Mouse (Mus musculus): Measurements from ENCODE around the gene Igf1.

Gene Igf1

DNA sequence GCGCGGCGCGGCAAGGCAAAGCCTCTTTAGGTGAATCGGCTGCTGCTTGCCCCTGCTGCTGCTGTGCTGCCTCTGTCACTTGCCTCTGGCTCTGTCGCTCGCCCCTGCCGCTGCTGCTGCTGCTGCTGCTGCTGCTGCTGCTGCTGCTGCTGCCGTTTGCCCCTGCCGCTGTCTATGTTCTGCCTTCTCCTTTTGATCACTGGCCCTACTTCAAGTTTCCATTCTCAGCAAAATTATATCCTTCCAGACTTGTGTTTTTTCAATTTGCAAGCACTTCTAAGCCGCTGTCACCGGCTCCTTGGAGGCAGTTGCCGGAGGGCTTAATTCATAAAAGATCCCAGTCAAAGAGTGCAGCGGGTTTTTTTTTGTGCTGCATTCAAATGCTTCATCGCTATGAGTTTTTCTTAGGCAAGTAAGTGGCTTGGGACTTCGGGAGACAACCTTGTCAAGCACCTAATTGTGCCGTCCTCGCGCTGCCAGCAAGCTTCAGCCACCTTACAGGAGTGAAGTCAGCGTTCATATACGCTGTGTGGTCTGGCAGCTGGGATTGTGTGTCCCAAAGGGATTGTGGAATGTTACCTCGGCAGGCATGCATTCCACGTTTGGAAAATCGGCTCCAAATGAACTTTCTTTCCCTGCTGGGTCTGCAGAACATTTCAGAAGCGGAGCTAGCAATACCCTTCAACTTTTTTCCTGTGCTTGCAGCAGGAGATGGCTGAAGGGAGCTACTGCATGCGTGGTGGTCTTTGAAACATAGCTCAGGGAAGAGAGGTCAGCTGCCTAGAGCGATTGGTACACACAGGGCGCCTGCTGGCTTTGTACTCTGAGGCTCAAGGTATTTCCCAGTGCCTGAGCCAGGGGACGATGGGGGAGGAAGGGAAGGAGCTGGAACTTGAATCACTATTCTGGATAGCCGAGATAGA, 2.4 kb downstream of the Igf1 start:
- in situ Hi-C loops (cut with MboI), result loop anchor here (25.0 kb wide), 1 partner anchor 452 kb away; no protein-coding TSS in a partner anchor

DNA sequence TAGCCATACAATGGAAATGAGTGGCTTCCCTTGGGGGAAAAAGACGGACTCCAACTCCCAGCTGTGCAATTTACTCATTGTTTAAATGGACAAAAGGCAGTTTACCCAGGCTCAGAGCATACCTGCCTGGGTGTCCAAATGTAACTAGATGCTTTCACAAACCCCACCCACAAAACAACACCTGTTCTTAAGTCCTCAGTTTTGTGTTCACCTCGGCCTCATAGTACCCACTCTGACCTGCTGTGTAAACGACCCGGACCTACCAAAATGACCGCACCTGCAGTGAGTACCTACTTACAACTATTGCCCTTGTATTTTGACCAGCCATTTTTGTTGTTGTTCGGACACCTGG, 3.0 kb downstream of the Igf1 start:
- in situ Hi-C loops (cut with MboI), result loop anchor here (25.0 kb wide), 1 partner anchor 451 kb away; no protein-coding TSS in a partner anchor

DNA sequence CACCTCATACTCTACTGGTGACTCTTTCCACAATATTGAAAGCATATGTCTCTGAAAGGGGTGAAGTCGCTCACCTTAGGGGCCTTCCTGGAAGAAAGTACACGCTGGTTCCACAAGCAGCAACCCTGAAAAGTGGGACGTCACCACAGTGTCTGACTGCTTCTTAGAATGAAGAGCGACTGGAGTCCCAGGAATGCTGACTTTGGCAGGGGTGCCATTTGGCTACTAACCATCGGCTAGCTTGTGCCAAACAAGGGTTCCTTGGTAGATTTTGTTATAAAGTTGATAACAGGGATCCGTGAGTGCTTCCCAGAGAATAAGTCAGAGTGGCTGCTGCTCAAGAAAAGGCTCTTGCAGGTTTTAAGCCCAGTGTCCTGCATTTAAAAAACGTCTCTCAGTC, 4.8 kb downstream of the Igf1 start:
- in situ Hi-C loops (cut with MboI), result loop anchor here (25.0 kb wide), 1 partner anchor 449 kb away; no protein-coding TSS in a partner anchor

GRCm38 (mm10) chr10:87863326-87863725, 5.3 kb downstream of the Igf1 start:
- in situ Hi-C loops (cut with MboI), result loop anchor here (25.0 kb wide), 1 partner anchor 449 kb away; no protein-coding TSS in a partner anchor

GRCm38 (mm10) chr10:87865712-87866111, 7.6 kb downstream of the Igf1 start:
- in situ Hi-C loops (cut with MboI), result loop anchor here (25.0 kb wide), 1 partner anchor 447 kb away; no protein-coding TSS in a partner anchor

- in situ Hi-C loops (cut with MboI), result loop anchor here (25.0 kb wide), 1 partner anchor 446 kb away; no protein-coding TSS in a partner anchor
Measured at GRCm38 (mm10) chr10:87866448-87866847, 8.4 kb downstream of the Igf1 start.

DNA sequence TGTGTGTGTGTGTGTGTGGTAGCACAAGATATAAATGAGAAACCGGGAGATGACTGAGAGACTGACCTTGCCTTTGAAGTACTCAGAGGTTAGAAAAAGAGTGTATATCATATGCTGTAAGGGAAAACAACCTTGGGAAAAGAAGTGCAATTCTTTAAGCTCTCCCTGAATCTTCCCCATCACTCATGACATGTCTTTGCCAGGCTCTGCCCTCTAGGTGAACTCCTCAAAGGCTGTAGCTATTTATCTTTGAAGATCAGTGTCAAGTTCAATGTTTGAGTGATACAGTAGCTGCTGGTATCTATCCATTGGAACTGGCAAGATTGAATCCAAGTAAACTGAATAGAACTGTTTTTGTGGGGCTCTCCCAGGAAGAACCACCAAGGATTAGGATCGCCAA, 9.2 kb downstream of the Igf1 start:
- in situ Hi-C loops (cut with MboI), result loop anchor here (25.0 kb wide), 1 partner anchor 445 kb away; no protein-coding TSS in a partner anchor

DNA sequence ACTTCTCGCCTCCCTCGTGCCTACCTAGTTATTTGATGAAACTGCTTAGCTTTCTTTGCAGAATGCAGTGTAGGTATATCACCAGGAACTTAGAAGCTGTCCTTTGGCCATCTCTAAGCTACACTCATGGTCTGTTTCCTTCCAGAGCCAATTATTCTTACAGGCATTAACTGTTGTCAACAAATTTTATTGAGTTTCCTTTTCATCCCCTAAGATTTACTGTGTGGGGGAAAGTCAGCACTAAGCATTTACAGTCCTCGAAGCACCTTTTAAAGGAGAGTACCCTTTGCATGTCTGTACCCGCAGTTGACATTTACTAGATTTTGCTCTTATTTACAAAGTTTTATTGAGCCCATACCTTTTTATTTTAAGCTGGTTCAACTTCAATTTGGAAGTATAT, 9.6 kb downstream of the Igf1 start:
- in situ Hi-C loops (cut with MboI), result loop anchor here (25.0 kb wide), 1 partner anchor 445 kb away; no protein-coding TSS in a partner anchor

- in situ Hi-C loops (cut with MboI), result loop anchor here (25.0 kb wide), 1 partner anchor 444 kb away; no protein-coding TSS in a partner anchor
Measured at GRCm38 (mm10) chr10:87868349-87869053, 10.4 kb downstream of the Igf1 start.

DNA sequence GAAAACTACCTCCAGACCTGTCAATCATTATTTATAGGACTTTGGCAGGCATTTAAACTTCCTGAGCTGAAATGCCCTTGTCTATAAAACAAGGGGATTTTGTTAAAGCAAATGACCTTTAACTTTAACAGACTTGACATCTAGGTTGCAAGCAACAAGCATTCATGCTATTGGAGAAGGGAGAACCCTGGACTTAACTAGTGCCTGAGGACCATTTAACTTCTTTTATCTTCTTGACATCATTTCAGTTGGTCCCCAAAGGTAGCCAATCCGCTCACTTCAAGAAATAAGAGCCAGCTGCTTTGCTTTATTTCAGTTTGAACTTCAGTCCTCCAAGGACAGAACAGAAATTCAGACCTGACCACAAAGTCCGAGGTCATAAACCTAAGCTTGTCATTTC, 11.1 kb downstream of the Igf1 start:
- in situ Hi-C loops (cut with MboI), result loop anchor here (25.0 kb wide), 1 partner anchor 443 kb away; no protein-coding TSS in a partner anchor

DNA sequence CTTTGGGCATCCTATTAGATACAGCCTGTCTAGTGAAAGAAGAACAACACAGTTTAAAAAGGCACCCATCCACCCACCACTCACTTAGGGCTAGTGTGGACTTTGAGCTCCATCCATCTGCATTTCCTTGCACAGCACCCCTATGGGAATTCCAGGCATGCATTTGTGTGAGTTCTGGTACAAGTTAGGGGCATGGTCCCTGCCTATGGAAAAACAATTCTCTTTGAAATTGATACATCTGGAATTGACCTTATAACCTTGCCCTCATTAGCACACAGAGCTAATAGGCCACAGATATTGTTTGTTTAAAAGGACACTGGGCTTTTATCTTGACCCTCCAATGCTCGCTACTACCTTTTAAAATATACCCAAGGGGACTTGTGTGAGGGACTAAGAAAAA, 11.6 kb downstream of the Igf1 start:
- in situ Hi-C loops (cut with MboI), result loop anchor here (25.0 kb wide), 1 partner anchor 443 kb away; no protein-coding TSS in a partner anchor

- in situ Hi-C loops (cut with MboI), result loop anchor here (25.0 kb wide), 1 partner anchor 440 kb away; no protein-coding TSS in a partner anchor
Measured at GRCm38 (mm10) chr10:87871863-87872647, 14.0 kb downstream of the Igf1 start.

DNA sequence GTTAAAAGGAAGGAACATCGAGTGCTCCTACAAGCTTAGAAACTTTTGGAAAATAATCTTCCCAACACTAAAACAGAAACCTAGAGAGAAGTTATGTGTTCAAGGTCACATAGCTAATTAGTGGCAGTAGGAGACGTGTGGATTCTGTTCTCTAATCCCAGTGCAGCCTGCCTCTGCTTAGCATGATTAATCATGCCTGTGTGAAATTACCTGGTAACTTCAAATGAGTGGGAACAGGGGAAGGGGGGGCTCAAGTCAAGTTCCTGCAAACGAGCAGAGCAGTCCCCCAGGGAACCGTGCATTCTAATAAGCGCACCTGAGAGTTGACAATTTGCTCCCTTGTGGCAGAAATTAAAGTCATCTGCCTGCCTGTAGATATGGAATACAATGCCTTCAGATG, 14.8 kb downstream of the Igf1 start:
- in situ Hi-C loops (cut with MboI), result loop anchor here (25.0 kb wide), 1 partner anchor 439 kb away; no protein-coding TSS in a partner anchor

DNA sequence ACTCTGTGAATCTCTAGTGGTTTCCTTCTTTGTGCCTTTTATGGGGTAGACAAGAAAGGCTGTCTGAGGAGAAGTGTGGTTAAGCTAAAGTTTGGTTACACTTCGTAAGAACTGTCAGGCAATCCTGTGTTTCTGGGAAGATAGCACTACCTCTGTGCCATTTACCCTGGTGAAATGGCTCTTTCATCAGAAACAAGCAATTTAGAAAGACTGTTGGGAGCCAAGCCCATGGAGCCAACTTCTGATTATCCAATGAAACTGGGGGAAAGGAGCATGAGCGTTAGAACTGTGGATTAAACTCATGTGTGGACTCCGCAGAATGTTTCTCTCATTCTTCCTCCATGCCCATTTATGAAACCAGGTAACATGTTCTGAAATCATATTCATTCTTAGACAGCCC, 15.5 kb downstream of the Igf1 start:
- in situ Hi-C loops (cut with MboI), result loop anchor here (25.0 kb wide), 1 partner anchor 439 kb away; no protein-coding TSS in a partner anchor

DNA sequence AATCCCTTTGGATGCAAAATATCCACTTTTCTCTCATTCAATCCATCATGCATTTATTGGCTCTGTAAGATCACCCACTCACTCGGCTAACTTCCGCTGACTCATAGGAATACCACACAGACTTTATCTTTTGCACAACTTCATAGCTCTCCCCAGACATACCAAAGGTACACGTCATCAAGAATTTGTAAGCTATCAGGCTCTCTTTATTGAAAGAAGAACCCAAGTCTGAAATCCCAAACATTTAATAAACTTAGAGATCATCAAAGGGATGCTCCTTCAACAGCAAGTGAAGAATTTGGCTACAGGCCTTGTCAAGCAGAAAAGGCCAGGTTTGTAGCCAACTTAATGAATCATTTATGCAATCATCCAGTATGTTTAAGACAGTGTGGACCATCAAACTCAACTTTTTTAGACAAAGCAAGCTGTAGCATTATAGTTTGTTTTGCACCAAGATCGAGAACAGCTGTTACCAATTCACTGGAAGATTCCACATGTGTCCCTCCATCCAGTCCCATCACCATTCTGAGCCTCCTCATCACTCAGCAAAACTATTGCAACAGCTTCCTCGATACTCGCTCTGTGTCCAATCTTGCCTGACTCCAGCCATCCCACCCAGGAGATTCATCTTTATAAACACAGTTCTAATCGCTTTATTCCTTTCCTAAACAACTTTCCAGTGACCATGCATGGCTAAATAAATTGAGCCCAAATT, 22.2 kb downstream of the Igf1 start:
- in situ Hi-C loops (cut with MboI), result no loop called here

DNA sequence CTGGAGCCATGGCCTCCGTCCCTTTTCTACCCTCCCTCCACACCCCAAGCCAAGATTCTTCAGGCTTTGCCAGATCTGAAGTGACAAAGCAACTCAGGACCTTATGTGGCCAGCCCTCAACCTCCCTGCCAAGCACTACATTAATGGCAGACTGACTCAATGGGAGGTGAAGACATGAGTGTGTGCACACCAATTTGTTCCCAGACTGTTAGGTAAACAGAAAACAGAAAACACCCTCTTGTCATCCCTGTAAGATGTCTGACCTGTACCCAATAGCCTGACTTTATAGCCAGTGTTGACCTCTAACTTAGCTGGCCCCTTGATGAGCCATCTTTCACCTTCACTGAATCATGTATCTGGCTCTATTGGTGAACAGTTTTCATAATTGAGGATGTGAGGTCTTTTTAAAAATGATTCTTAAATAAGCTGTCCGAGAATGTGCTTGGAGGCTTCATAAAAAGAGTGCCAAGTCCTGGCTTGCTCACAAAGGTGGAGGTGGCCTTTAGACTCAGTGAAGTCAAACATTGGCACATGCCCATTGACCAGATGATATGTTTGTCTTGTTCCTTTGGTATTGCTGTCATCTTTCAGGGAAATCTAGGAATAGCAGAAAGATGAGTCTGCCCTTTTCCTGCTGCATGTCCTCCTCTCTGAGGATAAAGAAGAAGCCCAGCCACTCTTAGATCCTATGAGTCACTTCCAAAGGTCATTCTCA, 27.4 kb downstream of the Igf1 start:
- in situ Hi-C loops (cut with MboI), result no loop called here

GRCm38 (mm10) chr10:87889850-87890249, 31.8 kb downstream of the Igf1 start:
- in situ Hi-C loops (cut with MboI), result no loop called here

GRCm38 (mm10) chr10:87892256-87892655, 34.2 kb downstream of the Igf1 start:
- in situ Hi-C loops (cut with MboI), result no loop called here

- in situ Hi-C loops (cut with MboI), result no loop called here
Measured at GRCm38 (mm10) chr10:87893272-87893671, 35.2 kb downstream of the Igf1 start.

Data from mature B cell (primary cell).